Mouse (Mus musculus) olfactory bulb, adult 2 months (tissue): ENCODE data around the gene Pax5.

Experiments used
- CTCF ChIP-seq: fragments of 200-500 bp; IDR thresholded peaks from 2 replicates; pipeline ENCODE4 v1.5.1; 2012; ENCODE audit warnings: low read depth, mild to moderate bottlenecking, low read length, moderate library complexity; ENCODE audit not compliant: insufficient read depth
- POLR2A ChIP-seq: fragments of 200-500 bp; IDR thresholded peaks from 2 replicates; pipeline ENCODE4 v1.6.1; 2012; ENCODE audit warnings: mild to moderate bottlenecking, low read depth, low read length, moderate library complexity; ENCODE audit not compliant: insufficient read depth

DNA sequence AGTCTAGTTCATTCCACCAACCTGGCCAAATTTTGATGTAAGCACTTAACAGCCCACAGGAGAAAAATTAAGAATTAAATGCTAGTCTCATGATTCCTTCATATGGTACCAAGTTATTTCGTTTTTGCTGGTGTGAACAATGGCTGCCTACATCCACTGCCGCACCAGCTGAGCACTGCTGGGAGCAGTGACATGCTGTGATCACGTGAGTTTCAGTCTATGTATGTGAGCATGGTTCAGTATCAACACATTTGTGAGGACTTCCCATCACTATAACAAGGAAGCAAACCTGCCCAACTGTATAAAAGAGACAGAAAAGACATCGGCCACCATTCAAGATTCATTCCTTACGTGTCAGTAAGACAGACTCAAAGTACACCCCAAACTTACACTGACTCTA is 137.3 kb downstream of the Pax5 start:
- TF ChIP-seq POLR2A (no peak), CTCF (no peak)
